Mouse (Mus musculus) liver, embryonic 14.5 days (tissue): ENCODE data around the gene Adamts13. TPM values are rescaled to one million over a fixed set of nuclear protein-coding genes. Genes with fewer than 3 reads are reported as not detected.
A peak's percentile ranks its signal among the peaks of the same experiment; 100 is the strongest.

Experiments
- ATAC-seq: fragments of 200-750 bp; cut with Nextera tagmentation; 2 replicates; pipeline ENCODE4 v1.8.0; 2017; ENCODE audit warnings: moderate number of reproducible peaks, mild to moderate bottlenecking, moderate library complexity; ENCODE audit not compliant: insufficient read depth
- DNase-seq, 3 experiments: peaks; one replicate each; pipeline ENCODE4 v3.0.0-alpha.2; 2012 to 2013; ENCODE audit warnings: low read depth in 3 of 3, low spot score in 3 of 3
- H3K27ac ChIP-seq: fragments of 300-500 bp; sonication (generic); 2 replicates; pipeline ENCODE4 v1.5.1; 2014; ENCODE audit warnings: moderate library complexity, mild to moderate bottlenecking, control low read depth, inconsistent platforms
- H3K27me3 ChIP-seq: fragments of 300-500 bp; sonication (generic); 2 replicates; pipeline ENCODE4 v1.6.1; 2014; ENCODE audit warnings: mild to moderate bottlenecking, low read length, moderate library complexity; ENCODE audit not compliant: control insufficient read depth, insufficient read depth
- H3K36me3 ChIP-seq: fragments of 300-500 bp; sonication (generic); replicated peaks from 2 replicates; pipeline ENCODE4 v1.6.1; 2014; ENCODE audit warnings: low read depth; ENCODE audit not compliant: control insufficient read depth, insufficient read depth
- H3K4me1 ChIP-seq, 2 experiments: fragments of 200-500 bp in 1 of 2; fragments of 300-500 bp in 1 of 2; sonication (generic) in 1 of 2; replicated peaks; 2 replicates each; pipeline ENCODE4 v1.6.1; 2012 to 2014; ENCODE audit warnings: antibody characterized with exemption in 1 of 2, inconsistent platforms in 1 of 2, low read length in 1 of 2; ENCODE audit not compliant: control insufficient read depth in 2 of 2, insufficient read depth in 2 of 2
- H3K4me2 ChIP-seq: fragments of 300-500 bp; sonication (generic); 2 replicates; pipeline ENCODE4 v1.6.1; 2014; ENCODE audit warnings: low read depth, mild to moderate bottlenecking, control low read depth, moderate library complexity
- H3K4me3 ChIP-seq, 2 experiments: fragments of 200-500 bp in 1 of 2; fragments of 300-500 bp in 1 of 2; sonication (generic) in 1 of 2; 2 replicates each; pipeline ENCODE4 v1.5.1; 2012 to 2014; ENCODE audit warnings: low read depth in 2 of 2, low read length in 2 of 2, mild to moderate bottlenecking in 2 of 2, control low read depth in 1 of 2, inconsistent platforms in 1 of 2, moderate library complexity in 1 of 2; ENCODE audit not compliant: insufficient read depth in 1 of 2
- H3K9ac ChIP-seq: fragments of 300-500 bp; sonication (generic); replicated peaks from 2 replicates; pipeline ENCODE4 v1.6.1; 2014; ENCODE audit warnings: mild to moderate bottlenecking, control low read depth, moderate library complexity
- H3K9me3 ChIP-seq: fragments of 300-500 bp; sonication (generic); 2 replicates; pipeline ENCODE4 v1.6.1; 2016; ENCODE audit warnings: low read length, mixed read lengths; ENCODE audit not compliant: control insufficient read depth
- CTCF ChIP-seq: IDR thresholded peaks from 2 replicates; pipeline ENCODE4 v1.5.1; 2016; ENCODE audit warnings: antibody characterized with exemption, low read depth, control low read depth
- EP300 ChIP-seq: IDR thresholded peaks from 2 replicates; pipeline ENCODE4 v1.6.1; 2016; ENCODE audit warnings: antibody characterized with exemption, low read depth
- WGBS: fragments of 180-500 bp; shearing (Covaris S2); extraction: QIAGEN DNeasy Blood & Tissue Kit; methylation state at CpG from one replicate; pipeline ENCODE4 v1.1.7; 2014; ENCODE audit not compliant: insufficient replicate concordance; 5-methylcytosine and 5-hydroxymethylcytosine counted together
- polyA plus RNA-seq, 2 experiments: library from polyadenylated mRNA; depleted of rRNA in 1 of 2; stranded (reverse) in 1 of 2; unstranded in 1 of 2; fragments of >200 nt; fragmentation: Nextera tagmentation in 1 of 2; extraction: Ambion mirVana in 1 of 2; gene quantifications; 2 replicates each; pipeline versions ENCODE4 v1.2.1 to v1.2.3; 2012 to 2014

Gene Adamts13
- polyA plus RNA-seq, 2 experiments = 0.89 to 1.8 TPM

DNA sequence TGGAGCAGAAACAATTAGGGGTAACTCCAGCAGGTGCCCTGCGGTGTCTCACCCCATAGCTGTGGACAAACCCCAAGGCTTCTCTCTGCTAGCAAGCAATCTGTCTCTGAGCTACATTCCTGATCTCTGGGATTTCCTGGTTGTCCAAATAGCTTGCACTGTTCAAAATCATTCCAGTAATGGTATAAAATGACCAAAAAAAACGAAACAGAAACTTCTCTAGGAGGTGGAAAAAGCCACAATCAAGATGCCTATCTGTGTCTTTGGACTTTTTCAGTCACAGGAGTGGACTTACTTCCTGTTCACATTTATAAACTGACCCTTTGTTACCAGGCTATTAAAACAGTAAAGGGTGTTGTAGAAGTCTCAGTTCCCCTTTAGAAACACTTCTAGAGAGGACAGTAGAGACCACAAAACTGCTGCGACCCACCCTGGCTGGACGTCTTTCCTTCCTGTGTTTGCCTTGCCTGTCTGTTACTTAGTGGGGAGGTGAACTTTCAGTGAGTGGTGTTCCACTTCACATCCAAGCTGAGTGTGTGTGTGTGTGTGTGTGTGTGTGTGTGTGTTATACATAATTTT, 55.3 kb downstream of the Adamts13 start:
- H3K4me2 ChIP-seq = peak overlapping the region; percentile 8; the same call in 1 of the 2 replicates
- 21% methylated on average over 4 of the region's 4 CpGs for WGBS
- 0 out of 4 replicates have a peak, but pooled peaks cover 0 to 2% of the 10 kb centered on the region in 2 experiments for H3K4me1 ChIP-seq
- TF ChIP-seq CTCF = no peak
- TF ChIP-seq EP300 = no peak
- H3K27me3 ChIP-seq = no peaks in the 10 kb centered on the region
- no peak for DNase-seq
- H3K4me3 ChIP-seq = no peak overlapping the region
- no peaks in the 10 kb centered on the region for H3K36me3 ChIP-seq
- ATAC-seq = no peak
- no peak overlapping the region for H3K9ac ChIP-seq
- H3K27ac ChIP-seq = no peak overlapping the region
- H3K9me3 ChIP-seq = no peaks in the 10 kb centered on the region

GRCm38 (mm10) chr2:27032361-27032760, 59.1 kb downstream of the Adamts13 start:
- Histone ChIP-seq H3K36me3 (no peaks in the 10 kb centered on the region), H3K27me3 (no peaks in the 10 kb centered on the region), H3K9me3 (no peaks in the 10 kb centered on the region), H3K27ac (no peak overlapping the region), H3K4me1 (0 out of 4 replicates have a peak, but pooled peaks cover 0 to 2% of the 10 kb centered on the region in 2 experiments), H3K4me2 (no peak overlapping the region), H3K9ac (no peak overlapping the region), H3K4me3 (no peak overlapping the region)
- no peak for ATAC-seq
- DNase-seq = no peak
- TF ChIP-seq CTCF (no peak), EP300 (no peak)
- 50% methylated on average over 2 of the region's 2 CpGs for WGBS

DNA sequence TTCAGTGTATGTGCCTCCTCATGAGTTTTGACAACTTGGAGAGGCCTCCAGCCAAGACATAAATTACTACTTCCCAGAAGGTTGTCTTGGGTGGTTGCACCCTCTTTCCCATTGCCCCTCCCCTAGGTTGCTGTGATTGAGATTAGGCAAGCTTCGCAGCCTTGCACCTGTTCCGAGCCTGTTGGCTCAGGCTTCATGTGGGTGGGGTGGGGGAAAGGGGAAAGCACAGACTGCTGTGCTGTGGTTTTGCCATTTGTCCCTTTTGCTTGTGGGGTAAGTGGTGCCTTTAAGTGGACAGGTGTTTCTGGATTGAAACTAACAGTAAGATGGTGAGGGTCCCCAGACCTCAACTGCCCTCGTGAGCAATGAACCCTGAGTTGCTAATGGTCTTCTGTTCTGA, 62.8 kb downstream of the Adamts13 start:
- Histone ChIP-seq H3K27me3 (no peaks in the 10 kb centered on the region), H3K9ac (no peak overlapping the region), H3K36me3 (no peaks in the 10 kb centered on the region), H3K4me3 (no peak overlapping the region), H3K4me2 (no peak overlapping the region), H3K27ac (no peak overlapping the region), H3K4me1 (no peaks in the 10 kb centered on the region), H3K9me3 (no peaks in the 10 kb centered on the region)
- no peak for TF ChIP-seq CTCF
- no peak for TF ChIP-seq EP300
- 33% methylated on average over 3 of the region's 3 CpGs for WGBS
- DNase-seq = no peak
- ATAC-seq = no peak

DNA sequence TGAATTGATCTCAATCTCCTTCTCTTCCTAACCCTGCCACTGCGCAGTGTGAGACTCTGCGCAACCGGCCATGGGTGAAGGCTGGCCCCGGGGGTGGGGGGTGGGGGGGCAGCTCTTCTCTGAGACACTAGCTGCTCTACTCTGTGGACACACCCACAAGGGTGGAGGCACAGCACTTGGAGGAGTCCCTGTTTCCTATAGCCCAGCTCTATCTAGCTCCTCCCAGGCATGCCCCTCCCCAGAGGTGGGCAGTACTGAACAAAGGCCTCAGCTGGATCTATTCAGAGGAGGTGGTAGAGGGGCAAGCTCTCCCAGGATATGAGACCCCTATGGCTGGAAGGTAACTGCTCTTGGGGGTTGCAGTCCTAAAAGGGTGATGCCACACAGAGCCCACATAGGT, 63.8 kb downstream of the Adamts13 start:
- WGBS = 53% methylated on average over 4 of the region's 4 CpGs
- ATAC-seq (no peak), DNase-seq (no peak)
- Histone ChIP-seq H3K9me3 (no peaks in the 10 kb centered on the region), H3K4me2 (no peak overlapping the region), H3K4me1 (peaks cover 0 to 2% of the 10 kb centered on the region in 2 experiments; a peak in 1 of 4 replicates), H3K4me3 (no peak overlapping the region), H3K27me3 (no peaks in the 10 kb centered on the region), H3K27ac (no peak overlapping the region), H3K36me3 (no peaks in the 10 kb centered on the region), H3K9ac (no peak overlapping the region)
- TF ChIP-seq CTCF (no peak), EP300 (no peak)

- whole genome bisulfite sequencing = 0% methylated on average over 3 of the region's 3 CpGs
- H3K9ac ChIP-seq = no peak overlapping the region
- no peak for TF ChIP-seq EP300
- peak; percentile 93 for TF ChIP-seq CTCF
- no peak overlapping the region for H3K27ac ChIP-seq
- no peak overlapping the region for H3K4me3 ChIP-seq
- H3K9me3 ChIP-seq = no peaks in the 10 kb centered on the region
- DNase-seq (peak; percentile 25 to 44 (median 31)), ATAC-seq (no peak)
- peaks cover 0 to 7% of the 10 kb centered on the region in 2 experiments; a peak in 1 of 4 replicates for H3K4me1 ChIP-seq
- H3K36me3 ChIP-seq = no peaks in the 10 kb centered on the region
- H3K4me2 ChIP-seq = no peak overlapping the region
- H3K27me3 ChIP-seq = no peaks in the 10 kb centered on the region
Observed at GRCm38 (mm10) chr2:27038596-27038995, 65.4 kb downstream of the Adamts13 start.
